Mouse (Mus musculus): ENCODE data around the gene Sprr2a2.
"Not testable (repeated sequence)": the region's sequence is repeated elsewhere in the genome, so short reads cannot be mapped to it uniquely, and the experiment has no call there.

Sprr2a2 gene

DNA sequence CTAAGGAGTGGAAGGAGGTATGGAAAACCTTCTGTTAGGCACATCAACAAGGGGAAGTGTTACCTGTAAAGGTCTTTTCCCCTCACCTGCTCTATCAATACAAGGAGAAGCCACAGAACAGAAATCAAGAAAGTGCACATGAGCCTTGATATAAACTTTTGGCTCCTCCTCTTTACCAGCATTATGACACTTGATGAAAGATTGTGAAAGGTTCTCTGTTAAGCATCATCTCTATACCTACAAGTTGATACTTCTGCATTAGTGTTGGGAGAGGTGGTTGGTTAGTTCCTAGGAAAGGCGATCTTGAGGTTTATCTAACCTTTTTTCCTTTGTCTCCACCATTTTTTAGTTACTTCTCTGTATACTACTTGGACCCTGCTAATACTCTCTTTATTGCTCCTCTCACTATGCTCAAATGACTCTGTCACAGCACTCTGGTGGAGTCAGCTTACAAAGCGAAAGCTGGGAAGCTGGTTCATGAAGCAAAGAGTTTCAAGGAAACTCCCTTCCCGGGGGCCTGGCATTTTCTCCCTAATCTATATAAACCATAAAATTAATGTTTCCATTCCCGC, 55.8 kb downstream of the Sprr2a2 start:
- not testable (repeated sequence) for DNase-seq (ENCODE audit: extremely low read depth, insufficient read length, low spot score)

- DNase-seq (ENCODE audit: extremely low read depth, insufficient read length, low spot score) = not testable (repeated sequence)
Observed at GRCm38 (mm10) chr3:92273504-92273903, 57.8 kb downstream of the Sprr2a2 start.

- DNase-seq (ENCODE audit: extremely low read depth, insufficient read length, low spot score) = not testable (repeated sequence)
Observed at GRCm38 (mm10) chr3:92274018-92274417, 58.3 kb downstream of the Sprr2a2 start.

- not testable (repeated sequence) for DNase-seq (ENCODE audit: extremely low read depth, insufficient read length, low spot score)
Observed at GRCm38 (mm10) chr3:92279663-92280062, 63.9 kb downstream of the Sprr2a2 start.

GRCm38 (mm10) chr3:92280963-92281606, 65.4 kb downstream of the Sprr2a2 start:
- DNase-seq (ENCODE audit: extremely low read depth, insufficient read length, low spot score) = not testable (repeated sequence)

DNA sequence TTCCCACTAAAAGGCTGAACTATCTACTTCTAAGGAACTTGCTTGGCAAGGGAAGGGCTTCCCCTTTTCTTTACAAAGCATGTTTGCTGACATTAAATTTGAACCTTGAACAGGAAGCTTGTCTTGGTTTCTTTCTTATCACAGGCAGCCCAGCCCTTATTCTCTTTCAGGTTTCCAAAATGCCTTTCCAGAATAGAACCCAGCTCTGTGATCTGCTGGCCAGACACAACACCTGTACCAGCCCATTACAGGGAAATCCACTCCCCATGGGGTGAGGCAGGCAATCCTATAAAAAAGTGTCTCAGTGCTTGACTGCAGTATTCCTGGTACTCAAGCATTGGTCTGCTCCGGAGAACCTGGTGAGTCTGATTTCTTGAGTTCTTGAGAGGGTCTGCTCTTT, 69.4 kb downstream of the Sprr2a2 start, which contains the start of gene Sprr2a3:
Sprr2a3 (plus strand) TSS at position 317 of the 400 bp plus-strand sequence.
- not testable (repeated sequence) for DNase-seq (ENCODE audit: extremely low read depth, insufficient read length, low spot score)

GRCm38 (mm10) chr3:92288489-92288888, 72.8 kb downstream of the Sprr2a2 start:
- DNase-seq (ENCODE audit: extremely low read depth, insufficient read length, low spot score) = not testable (repeated sequence)

All from 3134 (cell line).